Mouse (Mus musculus) ES-Bruce4 (cell line): ENCODE measurements at regions not wholly inside any gene's neighbourhood (a gene's known extent, or its start where the extent isn't known, plus 50 kb on each side); places are given as distances from the start of the nearest gene placed in this dataset.

ENCODE experiments used
- H3K27ac ChIP-seq: 2 replicates; pipeline ENCODE4 v1.5.1; 2012; ENCODE audit warnings: low read length, inconsistent platforms; ENCODE audit not compliant: insufficient read depth
- H3K27me3 ChIP-seq: 2 replicates; pipeline ENCODE4 v1.6.1; 2012; ENCODE audit warnings: mild to moderate bottlenecking, low read length, inconsistent platforms; ENCODE audit not compliant: control insufficient read depth, poor library complexity, insufficient read depth, severe bottlenecking
- H3K36me3 ChIP-seq: 2 replicates; pipeline ENCODE4 v1.6.1; 2012; ENCODE audit warnings: inconsistent platforms, mild to moderate bottlenecking, low read length, moderate library complexity; ENCODE audit not compliant: control insufficient read depth, poor library complexity, insufficient read depth, severe bottlenecking
- H3K4me1 ChIP-seq: one replicate; pipeline ENCODE4 v1.8.1; 2011; ENCODE audit warnings: low read length; ENCODE audit not compliant: control insufficient read depth, insufficient read depth
- H3K4me3 ChIP-seq: 2 replicates; pipeline ENCODE4 v1.5.1; 2011; ENCODE audit warnings: low read depth, mild to moderate bottlenecking, low read length
- H3K9ac ChIP-seq: 2 replicates; pipeline ENCODE4 v1.6.1; 2012; ENCODE audit warnings: low read depth, mild to moderate bottlenecking, inconsistent platforms; ENCODE audit not compliant: poor library complexity, severe bottlenecking
- H3K9me3 ChIP-seq: replicated peaks from 2 replicates; pipeline ENCODE4 v1.6.1; 2012; ENCODE audit warnings: mild to moderate bottlenecking, low read length, inconsistent platforms; ENCODE audit not compliant: control insufficient read depth, poor library complexity, insufficient read depth, severe bottlenecking
- CTCF ChIP-seq: IDR thresholded peaks from one replicate; pipeline ENCODE4 v1.8.1; 2011; ENCODE audit warnings: low read depth, low read length
- EP300 ChIP-seq: IDR thresholded peaks from 2 replicates; pipeline ENCODE4 v1.6.1; 2011; ENCODE audit warnings: low read depth, low read length; ENCODE audit not compliant: insufficient read depth
- POLR2A ChIP-seq: IDR thresholded peaks from one replicate; pipeline ENCODE4 v1.8.1; 2011; ENCODE audit warnings: low read length; ENCODE audit not compliant: insufficient read depth

- Histone ChIP-seq H3K27ac (no peak overlapping the region), H3K4me1 (no peaks in the 10 kb centered on the region), H3K9me3 (0 out of 2 replicates have a peak, but pooled peaks cover 2% of the 10 kb centered on the region), H3K27me3 (no peaks in the 10 kb centered on the region), H3K4me3 (no peak overlapping the region), H3K9ac (no peak overlapping the region), H3K36me3 (no peaks in the 10 kb centered on the region)
- TF ChIP-seq CTCF (no peak), EP300 (no peak), POLR2A (no peak)
These were observed 107.6 kb upstream of the Ncam1 start for GRCm38 (mm10) chr9:49906306-49906705.

- no peaks in the 10 kb centered on the region for H3K36me3 ChIP-seq
- H3K4me3 ChIP-seq: no peak overlapping the region
- H3K9ac ChIP-seq: no peak overlapping the region
- 0 out of 2 replicates have a peak, but pooled peaks cover 2% of the 10 kb centered on the region for H3K9me3 ChIP-seq
- TF ChIP-seq POLR2A (no peak), CTCF (no peak), EP300 (no peak)
- no peak overlapping the region for H3K27ac ChIP-seq
- no peaks in the 10 kb centered on the region for H3K4me1 ChIP-seq
- H3K27me3 ChIP-seq: no peaks in the 10 kb centered on the region
These were observed 107.0 kb upstream of the Ncam1 start for GRCm38 (mm10) chr9:49905703-49906102.

DNA sequence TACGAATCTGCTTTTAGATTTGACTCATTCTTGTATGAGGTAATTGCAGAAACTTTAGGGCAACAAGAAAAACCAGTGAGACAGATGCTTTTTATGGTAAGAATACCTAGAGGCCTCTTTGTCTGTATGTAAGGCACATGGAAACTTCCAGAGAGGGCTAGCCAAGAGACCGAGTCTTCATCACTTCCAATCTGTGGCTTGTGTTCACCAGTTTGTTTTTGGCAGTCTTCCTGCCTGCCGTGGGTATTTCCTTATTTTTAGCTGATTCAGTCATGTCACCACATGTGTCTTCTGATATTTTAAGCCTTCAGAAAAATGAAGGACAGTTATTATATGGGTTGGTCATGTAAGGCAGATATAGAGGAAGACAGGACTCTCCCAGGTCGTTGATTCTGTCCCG lies 100.2 kb upstream of the Ncam1 start:
- Histone ChIP-seq H3K36me3 (no peaks in the 10 kb centered on the region), H3K9me3 (0 out of 2 replicates have a peak, but pooled peaks cover 4% of the 10 kb centered on the region), H3K4me1 (no peaks in the 10 kb centered on the region), H3K27ac (no peak overlapping the region), H3K9ac (no peak overlapping the region), H3K27me3 (no peaks in the 10 kb centered on the region), H3K4me3 (no peak overlapping the region)
- TF ChIP-seq EP300: no peak
- TF ChIP-seq POLR2A: no peak
- TF ChIP-seq CTCF: no peak

- Histone ChIP-seq H3K4me3 (no peak overlapping the region), H3K27ac (no peak overlapping the region), H3K4me1 (peaks cover 1% of the 10 kb centered on the region), H3K36me3 (no peaks in the 10 kb centered on the region), H3K9me3 (no peaks in the 10 kb centered on the region), H3K9ac (no peak overlapping the region), H3K27me3 (no peaks in the 10 kb centered on the region)
- TF ChIP-seq POLR2A: no peak
- no peak for TF ChIP-seq CTCF
- no peak for TF ChIP-seq EP300
These were observed 86.0 kb upstream of the Ncam1 start for GRCm38 (mm10) chr9:49884516-49885343.

DNA sequence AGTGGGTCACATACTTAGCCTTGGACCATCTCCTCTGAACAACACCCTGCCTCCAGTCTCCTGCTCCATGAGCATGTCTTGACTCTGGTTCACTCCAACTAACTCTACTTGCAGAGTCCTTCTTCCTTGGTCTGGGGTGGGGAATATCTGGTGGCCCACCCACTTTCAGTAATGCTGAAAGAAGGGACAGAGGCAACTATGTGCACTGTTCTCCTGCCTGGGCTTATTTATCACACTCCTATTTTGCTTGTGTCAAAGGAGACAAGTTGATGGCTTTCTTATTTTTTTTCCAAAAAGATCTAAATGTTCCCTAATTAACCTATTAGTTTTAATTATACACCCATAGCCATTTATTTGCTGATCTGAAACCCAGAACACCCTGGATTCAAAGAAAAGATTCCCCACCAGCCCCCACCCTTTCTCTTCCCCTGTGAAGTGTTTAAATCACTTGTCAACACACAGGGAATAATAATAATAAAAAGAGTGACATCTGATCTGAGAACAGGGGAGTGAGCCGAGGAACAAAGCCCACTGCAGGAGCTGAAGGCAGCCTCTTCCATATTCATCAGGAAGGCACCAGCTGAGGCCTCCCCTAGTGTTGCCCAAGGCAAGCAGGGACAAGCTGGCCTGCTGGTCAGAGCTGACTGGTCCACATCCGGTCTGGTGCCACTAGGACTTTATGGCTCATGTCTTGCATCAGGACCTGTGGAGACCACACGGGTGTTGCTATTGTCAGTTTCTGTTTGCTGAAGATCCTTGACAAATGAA lies 80.8 kb upstream of the Ncam1 start:
- H3K4me1 ChIP-seq: peaks cover 3% of the 10 kb centered on the region
- no peaks in the 10 kb centered on the region for H3K9me3 ChIP-seq
- H3K4me3 ChIP-seq: no peak overlapping the region
- no peak overlapping the region for H3K9ac ChIP-seq
- no peaks in the 10 kb centered on the region for H3K27me3 ChIP-seq
- no peak for TF ChIP-seq POLR2A
- no peak for TF ChIP-seq CTCF
- 0 out of 2 replicates have a peak, but pooled peaks have one; percentile 49 for TF ChIP-seq EP300
- H3K36me3 ChIP-seq: no peaks in the 10 kb centered on the region
- no peak overlapping the region for H3K27ac ChIP-seq
